Mouse (Mus musculus) limb, embryonic 15.5 days (tissue): Measurements from ENCODE around the gene Zfp287. TPM values are rescaled to one million over a fixed set of nuclear protein-coding genes. Genes with fewer than 3 reads are reported as not detected.

Experiments used
- ATAC-seq: fragments of 200-750 bp; cut with Nextera tagmentation; 2 replicates; pipeline ENCODE4 v1.8.0; 2017; ENCODE audit warnings: low read depth, moderate TSS enrichment; ENCODE audit not compliant: insufficient number of reproducible peaks, low FRiP score, low TSS enrichment
- H3K27ac ChIP-seq: fragments of 300-500 bp; sonication (generic); 2 replicates; pipeline ENCODE4 v1.5.1; 2015; ENCODE audit warnings: moderate library complexity, mild to moderate bottlenecking, inconsistent platforms
- H3K27me3 ChIP-seq: fragments of 300-500 bp; sonication (generic); 2 replicates; pipeline ENCODE4 v1.6.1; 2015; ENCODE audit warnings: inconsistent platforms
- H3K36me3 ChIP-seq: fragments of 300-500 bp; sonication (generic); 2 replicates; pipeline ENCODE4 v1.6.1; 2015; ENCODE audit warnings: inconsistent platforms
- H3K4me1 ChIP-seq: fragments of 300-500 bp; sonication (generic); 2 replicates; pipeline ENCODE4 v1.6.1; 2015; ENCODE audit warnings: inconsistent platforms
- H3K4me2 ChIP-seq: fragments of 300-500 bp; sonication (generic); 2 replicates; pipeline ENCODE4 v1.6.1; 2015; ENCODE audit warnings: mild to moderate bottlenecking, inconsistent platforms
- H3K4me3 ChIP-seq: fragments of 300-500 bp; sonication (generic); 2 replicates; pipeline ENCODE4 v1.5.1; 2015; ENCODE audit warnings: mild to moderate bottlenecking, inconsistent platforms
- H3K9ac ChIP-seq: fragments of 300-500 bp; sonication (generic); 2 replicates; pipeline ENCODE4 v1.6.1; 2015; ENCODE audit warnings: inconsistent platforms
- H3K9me3 ChIP-seq: fragments of 300-500 bp; sonication (generic); 2 replicates; pipeline ENCODE4 v1.6.1; 2016; ENCODE audit warnings: inconsistent platforms
- WGBS: fragments of 180-500 bp; shearing (Covaris S2); methylation state at CpG from one replicate; pipeline ENCODE4 v1.1.7; 2015; 5-methylcytosine and 5-hydroxymethylcytosine counted together
- polyA plus RNA-seq: library from polyadenylated mRNA; unstranded; fragments of >200 nt; fragmentation: Nextera tagmentation; extraction: Ambion mirVana; gene quantifications from 2 replicates; pipeline ENCODE4 v1.2.1, GENCODE M21; 2015

Zfp287 gene
- polyA plus RNA-seq, 1 experiment from 2014 or later, result 8.4 TPM

DNA sequence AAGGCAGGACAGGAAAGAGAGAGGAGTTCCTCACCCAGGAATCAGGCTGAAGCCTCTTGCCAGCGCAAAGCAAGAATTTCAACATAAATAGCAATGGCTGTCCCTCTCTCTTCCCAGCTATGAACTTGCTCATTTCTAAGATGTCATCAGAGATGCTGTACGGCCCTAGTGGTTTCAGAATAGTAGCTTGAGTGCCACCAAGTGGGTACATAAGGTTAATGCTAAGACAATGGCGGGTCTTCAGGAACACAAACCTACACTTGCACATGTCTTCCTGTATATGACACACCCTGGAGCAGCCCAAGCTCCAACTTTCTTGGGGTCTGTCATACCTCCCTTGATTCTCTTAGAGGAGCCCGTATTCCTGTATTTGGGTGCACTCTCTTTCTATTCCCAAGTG lies 32.0 kb downstream of the Zfp287 start:
- Histone ChIP-seq H3K9ac (no peak overlapping the region), H3K4me2 (no peak overlapping the region), H3K4me3 (no peak overlapping the region), H3K36me3 (no peaks in the 10 kb centered on the region), H3K9me3 (no peaks in the 10 kb centered on the region), H3K27ac (no peak overlapping the region), H3K27me3 (no peaks in the 10 kb centered on the region), H3K4me1 (no peaks in the 10 kb centered on the region)
- WGBS, result 66% methylated on average over 4 of the region's 4 CpGs
- no peak for ATAC-seq

- Histone ChIP-seq H3K9ac (no peak overlapping the region), H3K4me1 (no peaks in the 10 kb centered on the region), H3K27me3 (no peaks in the 10 kb centered on the region), H3K27ac (no peak overlapping the region), H3K36me3 (no peaks in the 10 kb centered on the region), H3K4me3 (no peak overlapping the region), H3K9me3 (no peaks in the 10 kb centered on the region), H3K4me2 (no peak overlapping the region)
- ATAC-seq, result no peak
- WGBS, result 92% methylated on average over 8 of the region's 8 CpGs
Measured at GRCm38 (mm10) chr11:62695126-62695525, 36.6 kb downstream of the Zfp287 start.

GRCm38 (mm10) chr11:62693299-62694184 lies 38.2 kb downstream of the Zfp287 start:
- no peak overlapping the region for H3K27ac ChIP-seq
- no peak overlapping the region for H3K9ac ChIP-seq
- no peaks in the 10 kb centered on the region for H3K9me3 ChIP-seq
- H3K36me3 ChIP-seq, result no peaks in the 10 kb centered on the region
- H3K27me3 ChIP-seq, result no peaks in the 10 kb centered on the region
- H3K4me3 ChIP-seq, result no peak overlapping the region
- no peak overlapping the region for H3K4me2 ChIP-seq
- ATAC-seq, result 0 out of 2 replicates have a peak, but pooled peaks have one; percentile 61
- H3K4me1 ChIP-seq, result no peaks in the 10 kb centered on the region
- 21% methylated on average over 11 of the region's 11 CpGs for WGBS

DNA sequence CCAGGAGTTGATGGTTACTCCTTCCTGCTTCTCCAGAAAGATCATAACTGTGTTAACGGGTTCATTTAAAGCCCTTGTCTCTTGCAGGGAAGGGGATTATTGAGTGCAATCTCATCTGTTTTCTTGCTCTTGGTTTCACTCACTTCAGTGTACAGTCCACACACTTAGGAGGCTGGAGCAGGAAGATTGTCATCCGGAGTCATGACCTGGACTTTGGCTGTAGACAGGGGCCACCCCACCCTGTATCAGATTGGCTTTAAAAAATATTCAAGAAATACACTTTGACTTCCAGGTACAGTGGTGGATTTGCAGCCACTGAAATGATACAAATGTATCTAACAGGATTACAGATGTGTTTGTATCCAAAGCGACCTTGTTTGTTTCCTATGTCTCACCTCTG lies 40.1 kb downstream of the Zfp287 start:
- Histone ChIP-seq H3K27ac (no peak overlapping the region), H3K4me2 (no peak overlapping the region), H3K9ac (no peak overlapping the region), H3K9me3 (no peaks in the 10 kb centered on the region), H3K4me3 (no peak overlapping the region), H3K27me3 (no peaks in the 10 kb centered on the region), H3K36me3 (no peaks in the 10 kb centered on the region), H3K4me1 (no peaks in the 10 kb centered on the region)
- no peak for ATAC-seq
- 82% methylated on average over 3 of the region's 3 CpGs for WGBS

- ATAC-seq, result no peak
- no peak overlapping the region for H3K4me3 ChIP-seq
- no peaks in the 10 kb centered on the region for H3K36me3 ChIP-seq
- no peak overlapping the region for H3K9ac ChIP-seq
- H3K4me2 ChIP-seq, result no peak overlapping the region
- H3K27me3 ChIP-seq, result no peaks in the 10 kb centered on the region
- H3K4me1 ChIP-seq, result peaks cover 6% of the 10 kb centered on the region; the same call in 1 of the 2 replicates
- WGBS, result 77% methylated on average over 4 of the region's 4 CpGs
- no peaks in the 10 kb centered on the region for H3K9me3 ChIP-seq
- no peak overlapping the region for H3K27ac ChIP-seq
Measured at GRCm38 (mm10) chr11:62679954-62680353, 51.8 kb downstream of the Zfp287 start.

GRCm38 (mm10) chr11:62678778-62679354 lies 52.8 kb downstream of the Zfp287 start:
- no peaks in the 10 kb centered on the region for H3K36me3 ChIP-seq
- H3K27me3 ChIP-seq, result no peaks in the 10 kb centered on the region
- no peak overlapping the region for H3K4me3 ChIP-seq
- no peak overlapping the region for H3K4me2 ChIP-seq
- no peak overlapping the region for H3K27ac ChIP-seq
- no peak for ATAC-seq
- peaks cover 7% of the 10 kb centered on the region; the same call in 1 of the 2 replicates for H3K4me1 ChIP-seq
- H3K9me3 ChIP-seq, result no peaks in the 10 kb centered on the region
- no peak overlapping the region for H3K9ac ChIP-seq
- WGBS, result 74% methylated on average over 7 of the region's 7 CpGs

- ATAC-seq, result no peak
- no peaks in the 10 kb centered on the region for H3K9me3 ChIP-seq
- H3K4me2 ChIP-seq, result no peak overlapping the region
- no peaks in the 10 kb centered on the region for H3K36me3 ChIP-seq
- H3K9ac ChIP-seq, result no peak overlapping the region
- H3K4me1 ChIP-seq, result peaks cover 7% of the 10 kb centered on the region; the same call in 1 of the 2 replicates
- no peak overlapping the region for H3K4me3 ChIP-seq
- H3K27me3 ChIP-seq, result no peaks in the 10 kb centered on the region
- WGBS, result 92% methylated on average over 4 of the region's 4 CpGs
- no peak overlapping the region for H3K27ac ChIP-seq
Measured at GRCm38 (mm10) chr11:62676290-62676596, 55.5 kb downstream of the Zfp287 start.

DNA sequence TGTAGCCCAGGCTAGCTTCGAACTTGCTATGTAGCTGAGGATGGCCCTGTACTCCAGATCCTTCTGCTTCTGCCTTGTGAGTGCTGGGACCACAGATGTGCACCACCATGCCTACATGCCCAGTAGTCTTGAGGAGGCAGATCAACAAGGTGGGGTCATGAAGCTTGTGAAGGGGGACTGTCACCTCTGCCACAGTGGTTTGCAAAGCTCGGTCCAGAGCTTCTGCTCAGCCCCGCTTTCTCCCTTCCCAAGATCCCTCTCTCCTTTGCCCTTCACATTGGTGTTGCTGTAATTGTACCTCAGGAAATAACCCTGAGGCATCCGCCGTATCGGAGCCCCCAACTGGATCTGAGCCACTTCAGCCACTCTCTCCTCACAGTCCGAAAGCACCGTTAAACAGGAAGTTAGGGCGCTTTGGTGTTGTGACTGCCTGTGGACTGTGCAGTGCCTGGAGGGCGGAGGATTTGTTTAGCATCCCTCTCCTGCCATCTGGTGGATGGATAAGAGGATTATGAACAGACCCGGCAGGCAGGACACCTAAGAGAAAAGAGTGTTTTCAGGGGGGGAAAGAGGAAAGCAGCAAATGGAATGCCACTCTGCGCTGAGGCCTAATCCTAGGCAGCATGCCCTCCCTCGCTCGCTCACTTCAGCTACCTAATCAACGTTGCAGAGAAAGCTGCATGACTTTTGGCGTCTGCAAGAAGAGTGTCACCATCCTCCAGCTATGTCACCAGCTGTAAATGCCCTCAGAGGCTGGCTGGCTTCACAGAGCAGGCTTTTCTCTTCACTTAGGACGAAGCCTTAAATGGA lies 56.0 kb downstream of the Zfp287 start:
- no peak overlapping the region for H3K27ac ChIP-seq
- peak overlapping the region; percentile 48 for H3K4me2 ChIP-seq
- H3K36me3 ChIP-seq, result no peaks in the 10 kb centered on the region
- H3K9me3 ChIP-seq, result no peaks in the 10 kb centered on the region
- peak overlapping the region; percentile 30 for H3K4me3 ChIP-seq
- H3K27me3 ChIP-seq, result no peaks in the 10 kb centered on the region
- 17% methylated on average over 17 of the region's 17 CpGs for WGBS
- peaks cover 7% of the 10 kb centered on the region; the same call in 1 of the 2 replicates for H3K4me1 ChIP-seq
- peak; percentile 91 for ATAC-seq
- H3K9ac ChIP-seq, result no peak overlapping the region

- Histone ChIP-seq H3K27ac (no peak overlapping the region), H3K27me3 (no peaks in the 10 kb centered on the region), H3K4me3 (no peak overlapping the region), H3K36me3 (peaks cover 10% of the 10 kb centered on the region), H3K9ac (no peak overlapping the region), H3K4me2 (no peak overlapping the region), H3K9me3 (no peaks in the 10 kb centered on the region), H3K4me1 (peaks cover 6% of the 10 kb centered on the region; the same call in 1 of the 2 replicates)
- WGBS, result 65% methylated on average over 6 of the region's 6 CpGs
- ATAC-seq, result no peak
Measured at GRCm38 (mm10) chr11:62670006-62670405, 61.7 kb downstream of the Zfp287 start.

DNA sequence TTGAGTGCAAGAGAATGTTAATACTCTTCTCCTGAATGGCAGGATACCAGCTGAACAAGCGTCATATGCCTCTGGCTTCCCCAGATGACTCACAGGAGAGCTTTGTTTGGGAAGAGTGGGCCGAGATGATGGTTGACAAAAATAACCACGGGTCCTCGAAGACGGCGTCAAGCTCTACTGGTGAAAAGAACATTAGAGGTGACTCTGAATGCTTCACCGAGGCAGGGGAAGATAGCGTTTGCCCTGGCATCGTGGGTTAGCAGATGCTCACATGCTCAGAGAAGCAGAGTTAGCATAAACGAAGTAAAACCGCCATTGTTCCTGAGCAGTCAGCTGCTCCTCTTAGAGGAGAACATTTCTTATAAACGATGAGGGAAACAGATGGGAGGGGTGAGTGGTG lies 62.2 kb downstream of the Zfp287 start:
- H3K4me3 ChIP-seq, result no peak overlapping the region
- no peaks in the 10 kb centered on the region for H3K9me3 ChIP-seq
- peaks cover 4% of the 10 kb centered on the region; the same call in 1 of the 2 replicates for H3K4me1 ChIP-seq
- H3K27me3 ChIP-seq, result no peaks in the 10 kb centered on the region
- ATAC-seq, result no peak
- H3K9ac ChIP-seq, result no peak overlapping the region
- peaks cover 15% of the 10 kb centered on the region for H3K36me3 ChIP-seq
- 71% methylated on average over 12 of the region's 12 CpGs for WGBS
- no peak overlapping the region for H3K4me2 ChIP-seq
- no peak overlapping the region for H3K27ac ChIP-seq

GRCm38 (mm10) chr11:62668986-62669385 lies 62.7 kb downstream of the Zfp287 start:
- Histone ChIP-seq H3K27me3 (no peaks in the 10 kb centered on the region), H3K9ac (no peak overlapping the region), H3K36me3 (peaks cover 15% of the 10 kb centered on the region), H3K4me2 (no peak overlapping the region), H3K4me1 (peaks cover 4% of the 10 kb centered on the region; the same call in 1 of the 2 replicates), H3K9me3 (no peaks in the 10 kb centered on the region), H3K27ac (no peak overlapping the region), H3K4me3 (no peak overlapping the region)
- 87% methylated on average over 5 of the region's 5 CpGs for WGBS
- no peak for ATAC-seq

DNA sequence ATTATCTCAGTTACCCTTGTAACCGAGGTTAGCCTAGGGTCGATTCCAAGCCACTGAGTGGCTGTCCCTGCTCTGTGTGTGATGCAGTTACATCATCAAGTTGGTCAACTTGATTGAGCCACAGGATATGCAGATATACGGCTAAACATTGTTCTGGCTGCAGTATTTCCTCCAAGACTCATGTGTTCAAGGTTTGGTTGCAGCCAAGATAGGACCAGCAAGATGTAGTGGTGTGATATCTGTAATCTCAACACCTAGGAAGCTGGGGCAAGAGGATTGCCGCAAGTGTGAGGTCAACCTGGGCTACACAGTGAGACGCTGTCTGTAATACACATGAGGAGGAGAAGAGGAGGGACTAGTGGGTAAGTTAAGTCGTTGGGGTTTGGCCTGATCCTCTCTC lies 67.5 kb downstream of the Zfp287 start:
- Histone ChIP-seq H3K27ac (no peak overlapping the region), H3K4me1 (no peaks in the 10 kb centered on the region), H3K4me3 (no peak overlapping the region), H3K9ac (no peak overlapping the region), H3K4me2 (no peak overlapping the region), H3K27me3 (no peaks in the 10 kb centered on the region), H3K36me3 (peaks cover 21% of the 10 kb centered on the region), H3K9me3 (no peaks in the 10 kb centered on the region)
- 86% methylated on average over 6 of the region's 6 CpGs for WGBS
- ATAC-seq, result no peak
